In the genomic region with DNA sequence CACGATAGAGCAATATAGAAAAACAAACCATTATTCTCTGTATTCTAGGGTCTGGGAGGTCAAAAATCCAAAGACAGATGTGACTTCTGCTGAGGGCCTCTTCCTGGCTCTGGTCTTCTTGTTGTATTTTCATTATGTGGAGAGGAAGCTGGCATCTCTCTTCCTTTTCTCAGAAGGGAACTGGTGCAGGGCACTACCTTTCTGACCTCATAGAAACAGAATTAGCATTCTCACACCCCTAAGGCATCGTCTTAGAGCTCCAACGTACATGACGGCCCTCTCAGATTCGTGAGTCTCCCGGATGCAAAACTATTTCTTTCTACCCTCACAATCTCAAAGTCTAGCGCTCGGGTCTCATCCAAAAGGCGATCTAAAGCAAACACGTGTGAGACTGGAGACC, we compare ENCODE assay signal across 22 mouse cellular contexts. TPM values are rescaled to one million over a fixed set of nuclear protein-coding genes. Genes with fewer than 3 reads are reported as not detected.
DNase-seq lines count a peak whose midpoint lies in the region; ATAC-seq and TF ChIP-seq lines count a peak whose summit lies in the region.
"Had no signal": no experiment of that assay in that cellular context is flagged by ENCODE, and none has a peak within 500 bp of the region (broad histone marks: within the 10 kb centered on the region; RNA-seq: fewer than 3 reads in every experiment).

No protein-coding gene starts in this region.

- peaks cover 48% of the 10 kb centered on the region for H3K4me1 ChIP-seq in heart, embryonic 16.5 days (ENCODE audit: control insufficient read depth, insufficient read depth, low read length)
- H3K4me1 ChIP-seq in liver, embryonic 15.5 days (replicated peaks) = peaks cover 18% of the 10 kb centered on the region
- peaks cover 19% of the 10 kb centered on the region; the same call in 1 of the 2 replicates for H3K4me1 ChIP-seq in liver, embryonic 12.5 days
- H3K4me1 ChIP-seq in CH12.LX (ENCODE audit: control insufficient read depth in 1 of 2, insufficient read depth in 2 of 2) = peaks cover 26 to 48% of the 10 kb centered on the region in 2 experiments
- H3K4me1 ChIP-seq in embryonic facial prominence, embryonic 14.5 days (ENCODE audit: control insufficient read depth, insufficient read depth, low read length) = peaks cover 27% of the 10 kb centered on the region

- no peaks in the 10 kb centered on the region for H3K79me2 ChIP-seq in CH12.LX (replicated peaks; ENCODE audit: control insufficient read depth, extremely low read depth, insufficient read depth, poor library complexity, severe bottlenecking)

- no peak for TF ChIP-seq EP300 in CH12.LX (IDR thresholded peaks at IDR 0.05; ENCODE audit: low read length)

- in situ Hi-C loops in CH12.LX (cut with MboI; ENCODE audit: low pct_ligation_motif_present, low pct_unique_long_range_greater_than_20kb, low sequenced_read_pairs) = no loop called here

- H3K36me3 ChIP-seq in heart, embryonic 16.5 days (ENCODE audit: control insufficient read depth, insufficient read depth) = no peaks in the 10 kb centered on the region
- no peaks in the 10 kb centered on the region for H3K36me3 ChIP-seq in liver, embryonic 15.5 days (replicated peaks)
- H3K36me3 ChIP-seq in liver, embryonic 12.5 days = no peaks in the 10 kb centered on the region
- H3K36me3 ChIP-seq in CH12.LX (replicated peaks in 1 of 2; ENCODE audit: control insufficient read depth in 1 of 2, insufficient read depth in 1 of 2, low read length in 1 of 2) = peaks cover 0 to 5% of the 10 kb centered on the region in 2 experiments
- H3K36me3 ChIP-seq in embryonic facial prominence, embryonic 14.5 days (ENCODE audit: control insufficient read depth, insufficient read depth, low read length) = no peaks in the 10 kb centered on the region
- H3K36me3 ChIP-seq: hindbrain, embryonic 12.5 days; limb, embryonic 13.5 days; midbrain, embryonic 15.5 days; neural tube, embryonic 15.5 days; stomach, embryonic 15.5 days had no signal

- intact Hi-C loops in heart, postnatal 25 days (cut with DNase I) = no loop called here

- ATAC-seq in heart, embryonic 16.5 days (replicated peaks; ENCODE audit: extremely low read depth, insufficient read depth, low FRiP score) = no peak
- no peak for ATAC-seq in liver, embryonic 15.5 days (ENCODE audit: insufficient read depth)
- ATAC-seq in liver, embryonic 12.5 days = no peak
- no peak for ATAC-seq in embryonic facial prominence, embryonic 14.5 days (ENCODE audit: low read depth)
- ATAC-seq: forebrain, embryonic 16.5 days; inflammation-experienced regulatory T-cells, adult 6 months; lung, postnatal 0 days; midbrain, embryonic 15.5 days had no signal

- H3K9me3 ChIP-seq in heart, embryonic 16.5 days (replicated peaks; ENCODE audit: control insufficient read depth, low read length) = no peaks in the 10 kb centered on the region
- no peaks in the 10 kb centered on the region for H3K9me3 ChIP-seq in liver, embryonic 15.5 days (replicated peaks)
- H3K9me3 ChIP-seq in liver, embryonic 12.5 days (replicated peaks) = no peaks in the 10 kb centered on the region
- H3K9me3 ChIP-seq in CH12.LX (replicated peaks; ENCODE audit: low read length) = no peaks in the 10 kb centered on the region
- no peaks in the 10 kb centered on the region for H3K9me3 ChIP-seq in embryonic facial prominence, embryonic 14.5 days (ENCODE audit: control insufficient read depth, low read length)
- H3K9me3 ChIP-seq: hindbrain, embryonic 12.5 days; limb, embryonic 13.5 days; megakaryocyte, embryonic 14.5 days; midbrain, embryonic 15.5 days; neural tube, embryonic 15.5 days; stomach, embryonic 15.5 days had no signal

- DNase-seq in heart, postnatal 25 days (ENCODE audit: low spot score) = no peak
- DNase-seq in CH12.LX (ENCODE audit: extremely low read depth) = peak; percentile 58
- no peak for DNase-seq in embryonic facial prominence, embryonic 14.5 days (ENCODE audit: low spot score)
- DNase-seq in retina, postnatal 1 day = no peak
- DNase-seq in ovary, postnatal 14 days (ENCODE audit: low spot score) = no peak
- DNase-seq: B cell, adult 2 months; cerebellum, adult 8-10 months; gastrocnemius, postnatal 25 days; right cerebral cortex, postnatal 25 days had no signal

- no peak; the same call in 1 of the 2 replicates for TF ChIP-seq POLR2A in CH12.LX (IDR thresholded peaks at IDR 0.05; ENCODE audit: low read depth, low read length)

- peak overlapping the region; percentile 52 for H3K27ac ChIP-seq in heart, embryonic 16.5 days (ENCODE audit: low read length)
- H3K27ac ChIP-seq in liver, embryonic 15.5 days (replicated peaks) = 0 out of 2 replicates have a peak overlapping the region, but pooled peaks have one; percentile 16
- no peak overlapping the region for H3K27ac ChIP-seq in liver, embryonic 12.5 days
- peak overlapping the region; percentile 96 for H3K27ac ChIP-seq in CH12.LX (ENCODE audit: insufficient read depth, low read depth)
- H3K27ac ChIP-seq in embryonic facial prominence, embryonic 14.5 days (replicated peaks; ENCODE audit: low read depth, low read length) = peak overlapping the region; percentile 25; the same call in 1 of the 2 replicates
- H3K27ac ChIP-seq: hindbrain, embryonic 12.5 days; midbrain, embryonic 15.5 days; neural tube, embryonic 15.5 days had no signal

- dilution Hi-C loops in CH12.LX (cut with MboI; ENCODE audit: extremely low pct_ligation_motif_present, extremely low pct_unique_long_range_greater_than_20kb, low sequenced_read_pairs) = no loop called here

- H3K9ac ChIP-seq in heart, embryonic 16.5 days (ENCODE audit: low read length) = no peak overlapping the region; the same call in 1 of the 2 replicates
- H3K9ac ChIP-seq in liver, embryonic 15.5 days = no peak overlapping the region
- no peak overlapping the region for H3K9ac ChIP-seq in liver, embryonic 12.5 days
- H3K9ac ChIP-seq in CH12.LX (ENCODE audit: insufficient read depth, low read depth) = peak overlapping the region; percentile 61
- H3K9ac ChIP-seq in embryonic facial prominence, embryonic 14.5 days (ENCODE audit: low read depth, low read length) = no peak overlapping the region
- H3K9ac ChIP-seq: hindbrain, embryonic 12.5 days; limb, embryonic 13.5 days; midbrain, embryonic 15.5 days; neural tube, embryonic 15.5 days; stomach, embryonic 15.5 days had no signal

- 59% methylated on average over 10 of the region's 10 CpGs for WGBS in heart, embryonic 16.5 days
- WGBS in liver, embryonic 15.5 days (ENCODE audit: insufficient replicate concordance) = 51% methylated on average over 10 of the region's 10 CpGs
- whole genome bisulfite sequencing in liver, embryonic 12.5 days (ENCODE audit: insufficient replicate concordance) = 61% methylated on average over 10 of the region's 10 CpGs
- 52% methylated on average over 10 of the region's 10 CpGs for WGBS in embryonic facial prominence, embryonic 14.5 days

- no peak for TF ChIP-seq CTCF in CH12.LX (conservative IDR thresholded peaks at IDR 0.05 in 1 of 2, IDR thresholded peaks at IDR 0.05 in 1 of 2; ENCODE audit: low read depth in 2 of 2, low read length in 2 of 2)

- H3K4me3 ChIP-seq in heart, embryonic 16.5 days (ENCODE audit: low read length) = no peak overlapping the region
- H3K4me3 ChIP-seq in liver, embryonic 15.5 days (replicated peaks) = no peak overlapping the region
- no peak overlapping the region for H3K4me3 ChIP-seq in liver, embryonic 12.5 days
- H3K4me3 ChIP-seq in CH12.LX (replicated peaks in 1 of 3; ENCODE audit: low read depth in 2 of 3, low read length in 2 of 3, poor library complexity in 1 of 3) = peak overlapping the region; percentile 41 to 53 (median 47)
- H3K4me3 ChIP-seq in embryonic facial prominence, embryonic 14.5 days (ENCODE audit: low read depth, low read length) = no peak overlapping the region
- H3K4me3 ChIP-seq: hindbrain, embryonic 12.5 days; limb, embryonic 13.5 days; megakaryocyte, embryonic 14.5 days; midbrain, embryonic 15.5 days; neural tube, embryonic 15.5 days; stomach, embryonic 15.5 days had no signal

- H3K27me3 ChIP-seq in heart, embryonic 16.5 days (ENCODE audit: control insufficient read depth, insufficient read depth, low read length) = no peaks in the 10 kb centered on the region
- H3K27me3 ChIP-seq in liver, embryonic 15.5 days = no peaks in the 10 kb centered on the region
- H3K27me3 ChIP-seq in liver, embryonic 12.5 days (replicated peaks) = no peaks in the 10 kb centered on the region
- H3K27me3 ChIP-seq in CH12.LX (replicated peaks) = no peaks in the 10 kb centered on the region
- H3K27me3 ChIP-seq in embryonic facial prominence, embryonic 14.5 days (replicated peaks; ENCODE audit: control insufficient read depth, insufficient read depth, low read length) = no peaks in the 10 kb centered on the region
- H3K27me3 ChIP-seq: hindbrain, embryonic 12.5 days; limb, embryonic 13.5 days; midbrain, embryonic 15.5 days; neural tube, embryonic 15.5 days; stomach, embryonic 15.5 days had no signal

- H3K4me2 ChIP-seq in heart, embryonic 16.5 days (ENCODE audit: low read depth, low read length) = 0 out of 2 replicates have a peak overlapping the region, but pooled peaks have one; percentile 9
- H3K4me2 ChIP-seq in liver, embryonic 15.5 days = no peak overlapping the region
- no peak overlapping the region for H3K4me2 ChIP-seq in liver, embryonic 12.5 days
- peak overlapping the region; percentile 84 for H3K4me2 ChIP-seq in CH12.LX (ENCODE audit: insufficient read depth, low read depth, poor library complexity, severe bottlenecking)
- no peak overlapping the region for H3K4me2 ChIP-seq in embryonic facial prominence, embryonic 14.5 days (ENCODE audit: low read depth, low read length)
- H3K4me2 ChIP-seq: hindbrain, embryonic 12.5 days; limb, embryonic 13.5 days; midbrain, embryonic 15.5 days; neural tube, embryonic 15.5 days; stomach, embryonic 15.5 days had no signal

- TF ChIP-seq RAD21 in CH12.LX (IDR thresholded peaks at IDR 0.05; ENCODE audit: low read depth, low read length) = no peak

RNA-seq across cellular contexts. Expression of a gene that starts 16.3 kb away (rescaled TPM):
- polyA plus RNA-seq in heart, embryonic 16.5 days (2015; fragmentation: Nextera tagmentation; extraction: Ambion mirVana) = 386 and 413 TPM in 2 replicates
- 10 to 100 TPM; 33.8 to 34.1 TPM for total RNA-seq in heart, postnatal 25 days (2021)
- polyA plus RNA-seq in liver, embryonic 15.5 days (2015; fragmentation: Nextera tagmentation; extraction: Ambion mirVana) = 77.2 and 81.6 TPM in 2 replicates
- polyA plus RNA-seq in liver, embryonic 12.5 days (2016; fragmentation: Nextera tagmentation; extraction: Ambion mirVana) = 97.2 and 104 TPM in 2 replicates
- total RNA-seq in CH12.LX (2012; rRNA removed) (118 and 120 TPM in 2 replicates), CH12.LX (2014; rRNA removed) (155 and 160 TPM in 2 replicates)
- 99.6 and 104 TPM in 2 replicates for polyA plus RNA-seq in CH12.LX (2012; ENCODE audit: insufficient read length, low read depth)
- polyA plus RNA-seq in embryonic facial prominence, embryonic 14.5 days (2014; fragmentation: Nextera tagmentation; extraction: Ambion mirVana) = 172 and 212 TPM in 2 replicates

RNA-seq across cellular contexts. Expression of a gene that starts 51.7 kb away (rescaled TPM):
- polyA plus RNA-seq in heart, embryonic 16.5 days (2015; fragmentation: Nextera tagmentation; extraction: Ambion mirVana) = 0.19 and 0.80 TPM in 2 replicates
- total RNA-seq in heart, postnatal 25 days (2021) = under 1 TPM; 0.21 to 0.50 TPM
- 7.7 and 8.1 TPM in 2 replicates for polyA plus RNA-seq in liver, embryonic 15.5 days (2015; fragmentation: Nextera tagmentation; extraction: Ambion mirVana)
- polyA plus RNA-seq in liver, embryonic 12.5 days (2016; fragmentation: Nextera tagmentation; extraction: Ambion mirVana) = 1.6 and 1.8 TPM in 2 replicates
- 0.76 TPM in 2 replicates for total RNA-seq in CH12.LX (2012; rRNA removed)
- total RNA-seq in CH12.LX (2014; rRNA removed) = 0.26 TPM in 1 of 2 replicates, not detected in the other
- polyA plus RNA-seq in CH12.LX (2012; ENCODE audit: insufficient read length, low read depth) = 0.29 TPM in 1 of 2 replicates, not detected in the other
- polyA plus RNA-seq in embryonic facial prominence, embryonic 14.5 days (2014; fragmentation: Nextera tagmentation; extraction: Ambion mirVana) = 0.61 TPM in 1 of 2 replicates, not detected in the other
- polyA plus RNA-seq: kidney, embryonic 14.5 days; lung, postnatal 0 days had no signal

Comparison
In these comparisons a context has a peak if more than half of its experiments do, and no peak if none do; other contexts are left out.
1. H3K4me2 ChIP-seq: peak in heart, embryonic 16.5 days (single experiment) and CH12.LX (single experiment); none in liver, embryonic 15.5 days (single experiment), liver, embryonic 12.5 days (single experiment) and embryonic facial prominence, embryonic 14.5 days (single experiment).
2. H3K4me3 ChIP-seq: peak in CH12.LX (3 of 3); none in heart, embryonic 16.5 days (single experiment), liver, embryonic 15.5 days (single experiment), liver, embryonic 12.5 days (single experiment) and embryonic facial prominence, embryonic 14.5 days (single experiment).